Comparison of ENCODE assay signal across 8 mouse cellular contexts in genomic region chr3:94930386-94931266, GRCm38 (mm10). TPM values are rescaled to one million over a fixed set of nuclear protein-coding genes. Genes with fewer than 3 reads are reported as not detected.
DNase-seq lines count a peak whose midpoint lies in the region; ATAC-seq lines count a peak whose summit lies in the region.
"Not testable (repeated sequence)": the region's sequence is repeated elsewhere in the genome, so short reads cannot be mapped to it uniquely, and the experiment has no call there.

No protein-coding gene starts in this region.

- ATAC-seq in lung, embryonic 15.5 days (ENCODE audit: borderline replicate concordance, extremely low read depth, low FRiP score, low TSS enrichment) = not testable (repeated sequence)

- H3K9me3 ChIP-seq in lung, embryonic 15.5 days = not testable (repeated sequence)

- intact Hi-C loops in heart, postnatal 25 days (cut with DNase I) = not testable (repeated sequence)

- not testable (repeated sequence) for H3K27me3 ChIP-seq in lung, embryonic 15.5 days

- WGBS in lung, embryonic 15.5 days = 42% methylated on average over 7 of the region's 7 CpGs

- not testable (repeated sequence) for H3K4me2 ChIP-seq in lung, embryonic 15.5 days

- H3K27ac ChIP-seq in lung, embryonic 15.5 days = peak overlapping the region; percentile 85

- H3K4me3 ChIP-seq in lung, embryonic 15.5 days = not testable (repeated sequence)

- H3K4me1 ChIP-seq in lung, embryonic 15.5 days = peaks cover 15% of the 10 kb centered on the region

- H3K36me3 ChIP-seq in lung, embryonic 15.5 days = not testable (repeated sequence)

- not testable (repeated sequence) for H3K9ac ChIP-seq in lung, embryonic 15.5 days

- DNase-seq in adipocyte (ENCODE audit: low spot score) (peak; percentile 86), liver (peak; percentile 27)
- DNase-seq in heart, adult 11 months = peak; percentile 97
- peak; percentile 18 for DNase-seq in heart, postnatal 25 days (ENCODE audit: low spot score)
- DNase-seq in kidney, adult 9 months = peak; percentile 76
- peak; percentile 32 for DNase-seq in ovary, postnatal 36 days (ENCODE audit: low spot score)
- peak; percentile 30 for DNase-seq in testis, postnatal 14 days (ENCODE audit: low spot score)

RNA-seq across cellular contexts. Expression of gene Selenbp1, which starts 2.2 kb away (rescaled TPM):
- total RNA-seq in heart, postnatal 25 days (2021) = 10 to 100 TPM; 93.9 to 98.3 TPM
- 216 and 237 TPM in 2 replicates for polyA plus RNA-seq in lung, embryonic 15.5 days (2015; fragmentation: Nextera tagmentation; extraction: Ambion mirVana)

RNA-seq across cellular contexts. Expression of gene Rfx5, which starts 23.2 kb away (rescaled TPM):
- 1 to 10 TPM; 6.2 to 6.9 TPM for total RNA-seq in heart, postnatal 25 days (2021)
- 9.5 and 9.8 TPM in 2 replicates for polyA plus RNA-seq in lung, embryonic 15.5 days (2015; fragmentation: Nextera tagmentation; extraction: Ambion mirVana)

RNA-seq across cellular contexts. Expression of gene Psmb4, which starts 43.9 kb away (rescaled TPM):
- 100 to 1,000 TPM; 217 to 228 TPM for total RNA-seq in heart, postnatal 25 days (2021)
- polyA plus RNA-seq in lung, embryonic 15.5 days (2015; fragmentation: Nextera tagmentation; extraction: Ambion mirVana) = 336 and 350 TPM in 2 replicates

RNA-seq across cellular contexts. Expression of gene Pi4kb, which starts 43.9 kb away (rescaled TPM):
- 10 to 100 TPM; 25.3 to 27.0 TPM for total RNA-seq in heart, postnatal 25 days (2021)
- polyA plus RNA-seq in lung, embryonic 15.5 days (2015; fragmentation: Nextera tagmentation; extraction: Ambion mirVana) = 20.5 and 21.8 TPM in 2 replicates

Comparison
In these comparisons a context has a peak if more than half of its experiments do, and no peak if none do; other contexts are left out.
1. DNase-seq: peak in every context shown above with its lines; median percentile 97 in heart, adult 11 months; 86 in adipocyte; 76 in kidney, adult 9 months; 32 in ovary, postnatal 36 days; 30 in testis, postnatal 14 days; 27 in liver; 18 in heart, postnatal 25 days.